Mouse (Mus musculus): ENCODE measurements around the gene Traf3. TPM values are rescaled to one million over a fixed set of nuclear protein-coding genes. Genes with fewer than 3 reads are reported as not detected.

Gene Traf3
- polyA plus RNA-seq, 1 experiment from 2014 or later, result 22.0 TPM

GRCm38 (mm10) chr12:111160871-111161270 lies 5.3 kb upstream of the Traf3 start:
- no peak for ATAC-seq (ENCODE audit: low FRiP score, low TSS enrichment)
- Histone ChIP-seq H3K4me1 (ENCODE audit: control insufficient read depth, insufficient read depth, low read length) (peaks cover 35% of the 10 kb centered on the region), H3K9ac (replicated peaks; ENCODE audit: low read length) (no peak overlapping the region), H3K27ac (replicated peaks; ENCODE audit: low read depth, low read length) (no peak overlapping the region), H3K36me3 (ENCODE audit: control insufficient read depth, insufficient read depth, low read length) (no peaks in the 10 kb centered on the region), H3K4me2 (ENCODE audit: low read length) (no peak overlapping the region), H3K9me3 (ENCODE audit: control insufficient read depth, low read length) (no peaks in the 10 kb centered on the region), H3K27me3 (ENCODE audit: control insufficient read depth, insufficient read depth, low read length) (no peaks in the 10 kb centered on the region), H3K4me3 (replicated peaks; ENCODE audit: low read depth, low read length) (no peak overlapping the region)
- DNase-seq, result no peak
- 95% methylated on average over 10 of the region's 10 CpGs for WGBS

- Histone ChIP-seq H3K27ac (replicated peaks; ENCODE audit: low read depth, low read length) (peak overlapping the region; percentile 93), H3K9ac (replicated peaks; ENCODE audit: low read length) (peak overlapping the region; percentile 53), H3K4me3 (replicated peaks; ENCODE audit: low read depth, low read length) (peak overlapping the region; percentile 23), H3K4me1 (ENCODE audit: control insufficient read depth, insufficient read depth, low read length) (peaks cover 35% of the 10 kb centered on the region), H3K9me3 (ENCODE audit: control insufficient read depth, low read length) (no peaks in the 10 kb centered on the region), H3K27me3 (ENCODE audit: control insufficient read depth, insufficient read depth, low read length) (no peaks in the 10 kb centered on the region), H3K36me3 (ENCODE audit: control insufficient read depth, insufficient read depth, low read length) (no peaks in the 10 kb centered on the region), H3K4me2 (ENCODE audit: low read length) (peak overlapping the region; percentile 51)
- no peak for DNase-seq
- WGBS, result 41% methylated on average over 7 of the region's 7 CpGs
- ATAC-seq (ENCODE audit: low FRiP score, low TSS enrichment), result no peak
Measured at GRCm38 (mm10) chr12:111161943-111162311, 4.2 kb upstream of the Traf3 start.

GRCm38 (mm10) chr12:111162312-111163061 lies 3.7 kb upstream of the Traf3 start:
- H3K4me3 ChIP-seq (replicated peaks; ENCODE audit: low read depth, low read length), result peak overlapping the region; percentile 23
- no peaks in the 10 kb centered on the region for H3K36me3 ChIP-seq (ENCODE audit: control insufficient read depth, insufficient read depth, low read length)
- 7% methylated on average over 16 of the region's 16 CpGs for WGBS
- no peaks in the 10 kb centered on the region for H3K27me3 ChIP-seq (ENCODE audit: control insufficient read depth, insufficient read depth, low read length)
- DNase-seq (peak; percentile 90), ATAC-seq (ENCODE audit: low FRiP score, low TSS enrichment) (peak; percentile 40; the same call in 1 of the 2 replicates)
- H3K9me3 ChIP-seq (ENCODE audit: control insufficient read depth, low read length), result no peaks in the 10 kb centered on the region
- peak overlapping the region; percentile 93 for H3K27ac ChIP-seq (replicated peaks; ENCODE audit: low read depth, low read length)
- peak overlapping the region; percentile 53 for H3K9ac ChIP-seq (replicated peaks; ENCODE audit: low read length)
- peak overlapping the region; percentile 51 for H3K4me2 ChIP-seq (ENCODE audit: low read length)
- H3K4me1 ChIP-seq (ENCODE audit: control insufficient read depth, insufficient read depth, low read length), result peaks cover 35% of the 10 kb centered on the region

GRCm38 (mm10) chr12:111164310-111164751 lies 1.8 kb upstream of the Traf3 start:
- peak overlapping the region; percentile 32 for H3K4me3 ChIP-seq (replicated peaks; ENCODE audit: low read depth, low read length)
- ATAC-seq (ENCODE audit: low FRiP score, low TSS enrichment) (peak; percentile 88), DNase-seq (peak; percentile 95)
- H3K4me2 ChIP-seq (ENCODE audit: low read length), result peak overlapping the region; percentile 66
- H3K9ac ChIP-seq (replicated peaks; ENCODE audit: low read length), result peak overlapping the region; percentile 34; the same call in 1 of the 2 replicates
- peak overlapping the region; percentile 90 for H3K27ac ChIP-seq (replicated peaks; ENCODE audit: low read depth, low read length)
- no peaks in the 10 kb centered on the region for H3K27me3 ChIP-seq (ENCODE audit: control insufficient read depth, insufficient read depth, low read length)
- H3K9me3 ChIP-seq (ENCODE audit: control insufficient read depth, low read length), result no peaks in the 10 kb centered on the region
- H3K4me1 ChIP-seq (ENCODE audit: control insufficient read depth, insufficient read depth, low read length), result peaks cover 51% of the 10 kb centered on the region
- WGBS, result 2% methylated on average over 13 of the region's 13 CpGs
- no peaks in the 10 kb centered on the region for H3K36me3 ChIP-seq (ENCODE audit: control insufficient read depth, insufficient read depth, low read length)

GRCm38 (mm10) chr12:111165146-111165812 lies 891 bp upstream of the Traf3 start:
- Histone ChIP-seq H3K27me3 (ENCODE audit: control insufficient read depth, insufficient read depth, low read length) (no peaks in the 10 kb centered on the region), H3K9me3 (ENCODE audit: control insufficient read depth, low read length) (no peaks in the 10 kb centered on the region), H3K4me1 (ENCODE audit: control insufficient read depth, insufficient read depth, low read length) (peaks cover 60% of the 10 kb centered on the region), H3K4me2 (ENCODE audit: low read length) (peak overlapping the region; percentile 77), H3K36me3 (ENCODE audit: control insufficient read depth, insufficient read depth, low read length) (no peaks in the 10 kb centered on the region), H3K27ac (replicated peaks; ENCODE audit: low read depth, low read length) (peak overlapping the region; percentile 90), H3K9ac (replicated peaks; ENCODE audit: low read length) (no peak overlapping the region; the same call in 1 of the 2 replicates), H3K4me3 (replicated peaks; ENCODE audit: low read depth, low read length) (peak overlapping the region; percentile 75)
- 0 out of 2 replicates have a peak, but pooled peaks have one; percentile 0 for ATAC-seq (ENCODE audit: low FRiP score, low TSS enrichment)
- peak; percentile 49 for DNase-seq
- 62% methylated on average over 10 of the region's 10 CpGs for WGBS

- no peaks in the 10 kb centered on the region for H3K36me3 ChIP-seq (ENCODE audit: control insufficient read depth, insufficient read depth, low read length)
- DNase-seq, result peak; percentile 66
- no peaks in the 10 kb centered on the region for H3K9me3 ChIP-seq (ENCODE audit: control insufficient read depth, low read length)
- peaks cover 56% of the 10 kb centered on the region for H3K4me1 ChIP-seq (ENCODE audit: control insufficient read depth, insufficient read depth, low read length)
- H3K27me3 ChIP-seq (ENCODE audit: control insufficient read depth, insufficient read depth, low read length), result no peaks in the 10 kb centered on the region
- peak overlapping the region; percentile 90 for H3K27ac ChIP-seq (replicated peaks; ENCODE audit: low read depth, low read length)
- under 1% methylated on average over 48 of the region's 48 CpGs for whole genome bisulfite sequencing
- H3K4me3 ChIP-seq (replicated peaks; ENCODE audit: low read depth, low read length), result peak overlapping the region; percentile 75
- ATAC-seq (ENCODE audit: low FRiP score, low TSS enrichment), result peak; percentile 32; the same call in 1 of the 2 replicates
- peak overlapping the region; percentile 77 for H3K4me2 ChIP-seq (ENCODE audit: low read length)
- peak overlapping the region; percentile 78 for H3K9ac ChIP-seq (replicated peaks; ENCODE audit: low read length)
Measured at GRCm38 (mm10) chr12:111166681-111167289, 615 bp downstream of the Traf3 start.

- no peak overlapping the region for H3K27ac ChIP-seq (replicated peaks; ENCODE audit: low read depth, low read length)
- H3K9me3 ChIP-seq (ENCODE audit: control insufficient read depth, low read length), result no peaks in the 10 kb centered on the region
- DNase-seq (peak; percentile 46), ATAC-seq (ENCODE audit: low FRiP score, low TSS enrichment) (no peak)
- no peaks in the 10 kb centered on the region for H3K27me3 ChIP-seq (ENCODE audit: control insufficient read depth, insufficient read depth, low read length)
- H3K4me3 ChIP-seq (replicated peaks; ENCODE audit: low read depth, low read length), result no peak overlapping the region
- peaks cover 40% of the 10 kb centered on the region for H3K4me1 ChIP-seq (ENCODE audit: control insufficient read depth, insufficient read depth, low read length)
- H3K4me2 ChIP-seq (ENCODE audit: low read length), result peak overlapping the region; percentile 38
- 74% methylated on average over 4 of the region's 4 CpGs for WGBS
- no peak overlapping the region for H3K9ac ChIP-seq (replicated peaks; ENCODE audit: low read length)
- H3K36me3 ChIP-seq (ENCODE audit: control insufficient read depth, insufficient read depth, low read length), result peaks cover 7% of the 10 kb centered on the region; the same call in 1 of the 2 replicates
Measured at GRCm38 (mm10) chr12:111168891-111169290, 2.7 kb downstream of the Traf3 start.

GRCm38 (mm10) chr12:111178772-111179171 lies 12.6 kb downstream of the Traf3 start:
- H3K36me3 ChIP-seq (ENCODE audit: control insufficient read depth, insufficient read depth, low read length), result peaks cover 6% of the 10 kb centered on the region; the same call in 1 of the 2 replicates
- no peaks in the 10 kb centered on the region for H3K4me1 ChIP-seq (ENCODE audit: control insufficient read depth, insufficient read depth, low read length)
- 72% methylated on average over 4 of the region's 4 CpGs for WGBS
- ATAC-seq (ENCODE audit: low FRiP score, low TSS enrichment) (no peak), DNase-seq (no peak)
- no peaks in the 10 kb centered on the region for H3K9me3 ChIP-seq (ENCODE audit: control insufficient read depth, low read length)
- no peak overlapping the region for H3K4me3 ChIP-seq (replicated peaks; ENCODE audit: low read depth, low read length)
- no peak overlapping the region for H3K9ac ChIP-seq (replicated peaks; ENCODE audit: low read length)
- H3K27ac ChIP-seq (replicated peaks; ENCODE audit: low read depth, low read length), result no peak overlapping the region
- H3K4me2 ChIP-seq (ENCODE audit: low read length), result no peak overlapping the region
- H3K27me3 ChIP-seq (ENCODE audit: control insufficient read depth, insufficient read depth, low read length), result no peaks in the 10 kb centered on the region
